Mouse (Mus musculus): ENCODE results near the gene Il4. TPM values are rescaled to one million over a fixed set of nuclear protein-coding genes. Genes with fewer than 3 reads are reported as not detected.
"Not testable (repeated sequence)": the region's sequence is repeated elsewhere in the genome, so short reads cannot be mapped to it uniquely, and the experiment has no call there.

Il4 gene
- polyA plus RNA-seq, 1 experiment: 0.68 TPM

DNA sequence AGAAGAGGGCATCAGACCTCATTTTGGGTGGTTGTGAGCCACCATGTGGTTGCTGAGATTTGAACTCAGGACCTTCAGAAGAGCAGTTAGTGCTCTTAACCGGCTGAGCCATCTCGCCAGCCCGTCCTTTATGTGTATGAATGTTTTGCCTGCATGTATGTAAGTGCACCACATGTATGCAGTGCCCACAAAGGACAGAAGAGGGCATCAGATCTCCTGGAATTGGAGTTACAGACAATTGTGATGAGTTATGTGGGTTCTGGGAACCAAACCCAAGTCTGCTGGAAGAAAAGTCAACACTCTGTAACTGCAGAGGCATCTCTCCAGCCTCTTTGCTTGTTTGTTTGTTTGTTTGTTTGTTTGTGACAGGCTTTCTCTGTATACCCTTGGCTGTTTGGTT, 37.9 kb downstream of the Il4 start:
- DNase-seq (ENCODE audit: low read depth in 1 of 2, low spot score in 2 of 2): no peak
- Histone ChIP-seq H3K36me3 (ENCODE audit: control insufficient read depth, insufficient read depth, low read length) (no peaks in the 10 kb centered on the region), H3K4me1 (ENCODE audit: control insufficient read depth, insufficient read depth, insufficient read length) (no peaks in the 10 kb centered on the region), H3K27ac (ENCODE audit: insufficient read depth, low read length) (no peak overlapping the region), H3K4me3 (ENCODE audit: extremely low read depth, insufficient read depth, insufficient read length) (no peak overlapping the region), H3K27me3 (ENCODE audit: control insufficient read depth, insufficient read depth, low read length) (no peaks in the 10 kb centered on the region)
- WGBS: 91% methylated on average over 3 of the region's 3 CpGs
- no peak for TF ChIP-seq CTCF (IDR thresholded peaks at IDR 0.05; ENCODE audit: extremely low read depth, insufficient read depth, insufficient read length, insufficient replicate concordance)
- TF ChIP-seq POLR2A (IDR thresholded peaks at IDR 0.05; ENCODE audit: low read depth, low read length): no peak

DNA sequence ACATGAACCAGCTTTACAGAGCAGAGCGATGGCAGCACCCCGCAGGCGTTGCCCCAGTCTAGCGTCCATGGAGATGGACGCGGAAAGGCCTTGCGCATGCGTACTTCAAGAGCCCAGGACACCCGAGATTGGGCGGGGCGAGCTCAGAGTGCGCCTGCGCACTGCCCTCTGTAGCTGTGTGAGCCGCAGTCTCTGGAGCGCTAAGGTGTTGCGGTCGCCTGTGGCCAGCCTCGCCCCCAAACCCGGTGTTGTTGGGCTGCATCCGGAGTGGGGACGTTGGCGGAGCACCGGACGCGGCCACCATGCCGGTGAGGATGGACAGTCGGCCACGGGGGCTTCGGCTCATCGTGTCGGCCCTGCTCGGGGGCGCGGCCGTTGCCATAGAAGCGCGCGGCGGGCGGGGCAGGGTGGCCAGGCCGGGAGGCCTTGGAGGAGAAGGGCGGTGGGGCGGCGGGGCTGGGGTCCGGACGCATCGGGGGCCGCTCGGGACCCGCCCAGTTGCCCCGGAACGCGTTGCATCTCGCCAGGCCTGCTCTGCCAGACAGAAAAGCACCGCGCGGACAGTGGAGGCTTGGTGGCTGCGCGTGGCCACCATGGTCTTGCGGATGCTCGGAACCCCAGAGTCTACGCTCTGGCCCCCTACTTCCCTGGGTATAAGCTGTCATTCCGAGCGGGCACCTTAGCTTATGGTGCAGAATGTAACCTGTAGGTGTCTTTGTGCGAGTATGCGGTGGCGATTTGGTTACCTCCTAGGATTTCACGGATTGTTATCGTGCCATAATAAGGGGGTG, 51.0 kb downstream of the Il4 start, which contains the start of gene Kif3a:
Gene Kif3a, plus strand, starts transcription at position 156 of the 791 bp plus-strand sequence.
- H3K27me3 ChIP-seq (ENCODE audit: control insufficient read depth, insufficient read depth, low read length): no peaks in the 10 kb centered on the region
- 2% methylated on average over 69 of the region's 69 CpGs for WGBS
- H3K27ac ChIP-seq (ENCODE audit: insufficient read depth, low read length): no peak within 1 kb of the TSS

DNA sequence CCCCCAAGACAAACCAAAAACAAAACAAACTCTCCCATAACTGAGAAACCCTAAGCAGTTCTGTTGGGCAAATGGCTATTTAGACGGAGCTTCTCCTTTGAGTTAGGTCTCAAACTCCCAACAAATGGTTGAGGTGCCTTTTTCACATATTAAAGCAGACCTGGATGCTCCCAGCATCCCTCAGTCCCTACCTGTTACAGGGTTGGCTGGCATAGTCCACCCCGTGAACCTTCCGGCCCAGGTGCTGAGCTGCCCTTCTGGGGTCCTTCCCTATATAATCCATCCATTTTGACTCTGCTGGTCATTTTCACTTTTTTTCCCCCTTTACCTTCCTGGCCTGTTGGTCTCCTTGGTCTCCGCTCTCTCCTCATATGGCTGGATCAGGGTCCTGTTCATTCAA, 51.8 kb downstream of the Il4 start:
- 89% methylated on average over 4 of the region's 4 CpGs for WGBS

More for the DNA sequence above, 51.0 kb downstream of the Il4 start, which contains the start of gene Kif3a:
- TF ChIP-seq POLR2A (IDR thresholded peaks at IDR 0.05; ENCODE audit: low read depth, low read length) (no peak), CTCF (IDR thresholded peaks at IDR 0.05; ENCODE audit: extremely low read depth, insufficient read depth, insufficient read length, insufficient replicate concordance) (no peak)
- peak within 1 kb of the TSS; percentile 92 for H3K4me3 ChIP-seq (ENCODE audit: extremely low read depth, insufficient read depth, insufficient read length)
- no peaks in the 10 kb centered on the region for H3K36me3 ChIP-seq (ENCODE audit: control insufficient read depth, insufficient read depth, low read length)
- H3K4me1 ChIP-seq (ENCODE audit: control insufficient read depth, insufficient read depth, insufficient read length): 0 out of 2 replicates have a peak, but pooled peaks cover 3% of the 10 kb centered on the region
- DNase-seq (ENCODE audit: low read depth in 1 of 2, low spot score in 2 of 2): peak; percentile 80 to 88

DNA sequence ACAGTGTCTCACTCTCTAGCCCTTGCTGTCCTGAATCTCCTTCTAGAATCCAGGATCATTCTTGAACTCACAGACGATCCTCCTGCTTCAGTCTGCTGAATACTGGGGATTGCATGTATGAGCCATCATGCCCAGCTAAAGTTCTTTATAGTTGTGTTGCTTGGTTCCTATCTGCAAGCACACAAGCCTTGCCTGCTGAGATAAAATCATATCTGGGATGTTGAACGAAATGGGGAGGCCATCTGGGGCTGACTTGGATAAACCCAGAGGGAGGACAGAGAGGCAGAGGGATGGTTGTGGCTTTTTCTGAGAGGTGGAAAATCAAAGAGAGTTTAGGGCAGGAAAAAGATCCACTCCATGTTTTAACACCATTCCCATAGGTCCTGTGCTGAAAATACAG, 56.5 kb downstream of the Il4 start:
- Histone ChIP-seq H3K36me3 (ENCODE audit: control insufficient read depth, insufficient read depth, low read length) (no peaks in the 10 kb centered on the region), H3K4me1 (ENCODE audit: control insufficient read depth, insufficient read depth, insufficient read length) (0 out of 2 replicates have a peak, but pooled peaks cover 2% of the 10 kb centered on the region), H3K27me3 (ENCODE audit: control insufficient read depth, insufficient read depth, low read length) (no peaks in the 10 kb centered on the region), H3K27ac (ENCODE audit: insufficient read depth, low read length) (no peak overlapping the region), H3K4me3 (ENCODE audit: extremely low read depth, insufficient read depth, insufficient read length) (no peak overlapping the region)
- WGBS: 69% methylated on average over 2 of the region's 2 CpGs
- no peak for TF ChIP-seq POLR2A (IDR thresholded peaks at IDR 0.05; ENCODE audit: low read depth, low read length)
- no peak for TF ChIP-seq CTCF (IDR thresholded peaks at IDR 0.05; ENCODE audit: extremely low read depth, insufficient read depth, insufficient read length, insufficient replicate concordance)
- no peak for DNase-seq (ENCODE audit: low read depth in 1 of 2, low spot score in 2 of 2)

More for the DNA sequence above, 51.8 kb downstream of the Il4 start:
- no peak for DNase-seq (ENCODE audit: low read depth in 1 of 2, low spot score in 2 of 2)
- no peaks in the 10 kb centered on the region for H3K27me3 ChIP-seq (ENCODE audit: control insufficient read depth, insufficient read depth, low read length)
- H3K27ac ChIP-seq (ENCODE audit: insufficient read depth, low read length): no peak overlapping the region
- H3K4me3 ChIP-seq (ENCODE audit: extremely low read depth, insufficient read depth, insufficient read length): no peak overlapping the region; the same call in 1 of the 2 replicates
- H3K36me3 ChIP-seq (ENCODE audit: control insufficient read depth, insufficient read depth, low read length): no peaks in the 10 kb centered on the region
- H3K4me1 ChIP-seq (ENCODE audit: control insufficient read depth, insufficient read depth, insufficient read length): 0 out of 2 replicates have a peak, but pooled peaks cover 3% of the 10 kb centered on the region
- no peak for TF ChIP-seq CTCF (IDR thresholded peaks at IDR 0.05; ENCODE audit: extremely low read depth, insufficient read depth, insufficient read length, insufficient replicate concordance)
- TF ChIP-seq POLR2A (IDR thresholded peaks at IDR 0.05; ENCODE audit: low read depth, low read length): no peak

DNA sequence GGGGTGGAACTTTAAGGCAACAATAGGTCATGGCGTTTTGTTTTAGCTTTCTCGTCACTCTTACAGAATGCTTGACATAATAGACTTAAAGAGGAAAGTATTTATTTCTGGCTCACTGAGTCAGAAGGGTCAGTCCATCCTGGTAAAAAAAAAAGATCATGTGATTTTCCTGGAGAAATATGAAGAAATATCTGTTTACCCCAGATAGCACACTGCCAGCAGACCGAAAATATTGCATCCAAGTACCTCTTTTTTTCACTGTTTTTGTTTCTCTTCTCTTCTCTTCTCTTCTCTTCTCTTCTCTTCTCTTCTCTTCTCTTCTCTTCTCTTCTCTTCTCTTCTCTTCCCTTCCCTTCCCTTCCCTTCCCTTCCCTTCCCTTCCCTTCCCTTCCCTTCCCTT, 58.5 kb downstream of the Il4 start:
- not testable (repeated sequence) for H3K36me3 ChIP-seq (ENCODE audit: control insufficient read depth, insufficient read depth, low read length); H3K27ac ChIP-seq (ENCODE audit: insufficient read depth, low read length); H3K4me3 ChIP-seq (ENCODE audit: extremely low read depth, insufficient read depth, insufficient read length); H3K27me3 ChIP-seq (ENCODE audit: control insufficient read depth, insufficient read depth, low read length); DNase-seq (ENCODE audit: low read depth in 1 of 2, low spot score in 2 of 2); H3K4me1 ChIP-seq (ENCODE audit: control insufficient read depth, insufficient read depth, insufficient read length)
- WGBS: 86% methylated on average over 2 of the region's 3 CpGs

DNA sequence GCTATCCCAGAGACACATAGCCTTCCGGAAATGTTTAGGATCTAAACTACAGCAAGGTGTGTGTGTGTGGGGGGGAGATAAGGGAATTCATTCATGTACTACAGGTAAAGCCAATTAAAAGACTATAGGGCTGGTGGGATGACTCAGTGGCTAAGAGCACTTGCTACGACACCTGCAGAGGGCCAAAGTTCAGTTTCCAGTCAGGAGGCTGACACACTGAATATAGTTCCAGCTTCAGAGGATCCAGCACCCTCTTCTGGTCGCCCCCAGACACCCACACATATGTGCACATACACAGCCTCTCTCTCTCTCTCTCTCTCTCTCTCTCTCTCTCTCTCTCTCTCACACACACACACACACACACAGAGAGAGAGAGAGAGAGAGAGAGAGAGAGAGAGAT, 60.5 kb downstream of the Il4 start:
- DNase-seq (ENCODE audit: low read depth in 1 of 2, low spot score in 2 of 2); H3K27ac ChIP-seq (ENCODE audit: insufficient read depth, low read length); H3K27me3 ChIP-seq (ENCODE audit: control insufficient read depth, insufficient read depth, low read length); H3K4me1 ChIP-seq (ENCODE audit: control insufficient read depth, insufficient read depth, insufficient read length); H3K4me3 ChIP-seq (ENCODE audit: extremely low read depth, insufficient read depth, insufficient read length); H3K36me3 ChIP-seq (ENCODE audit: control insufficient read depth, insufficient read depth, low read length): not testable (repeated sequence)
- 97% methylated on average over 2 of the region's 3 CpGs for WGBS

DNA sequence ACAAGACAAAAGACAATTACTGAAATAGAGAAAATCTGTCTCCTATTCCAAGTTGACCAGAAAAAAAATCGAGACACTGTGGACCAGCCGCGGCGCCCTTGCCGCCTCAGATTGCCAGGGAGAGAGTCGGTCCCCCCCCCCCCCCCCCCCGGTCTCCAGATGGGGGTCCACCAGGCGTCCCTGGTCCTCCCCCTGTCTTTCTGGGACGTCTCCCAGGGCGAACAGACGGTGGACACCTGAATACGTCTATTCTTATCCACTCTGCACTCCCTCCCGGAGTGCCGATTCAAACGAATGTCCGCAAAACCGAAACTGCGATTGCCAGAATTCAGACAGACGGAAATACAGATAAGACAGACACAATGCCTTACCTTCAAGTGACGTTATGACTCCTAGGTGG, 61.9 kb downstream of the Il4 start:
- H3K27me3 ChIP-seq (ENCODE audit: control insufficient read depth, insufficient read depth, low read length); H3K27ac ChIP-seq (ENCODE audit: insufficient read depth, low read length); DNase-seq (ENCODE audit: low read depth in 1 of 2, low spot score in 2 of 2); H3K36me3 ChIP-seq (ENCODE audit: control insufficient read depth, insufficient read depth, low read length); H3K4me3 ChIP-seq (ENCODE audit: extremely low read depth, insufficient read depth, insufficient read length); H3K4me1 ChIP-seq (ENCODE audit: control insufficient read depth, insufficient read depth, insufficient read length): not testable (repeated sequence)
- WGBS: 87% methylated on average over 8 of the region's 20 CpGs

Other genes starting within 250 kb of the Il4 start
- gene Leap2, start 195.5 kb downstream of the Il4 start, polyA plus RNA-seq (2012; rRNA removed): not detected in 2 replicates
- 157 and 202 TPM in 2 replicates for gene Uqcrq, start 187.8 kb downstream of the Il4 start, polyA plus RNA-seq (2012; rRNA removed)
- gene Gdf9, start 187.6 kb downstream of the Il4 start, polyA plus RNA-seq (2012; rRNA removed): 0.32 and 0.40 TPM in 2 replicates
- gene Gm10447, start 161.6 kb downstream of the Il4 start, polyA plus RNA-seq (2012; rRNA removed): 0.04 TPM in 1 of 2 replicates, not detected in the other
- gene Shroom1, start 161.5 kb downstream of the Il4 start, polyA plus RNA-seq (2012; rRNA removed): 0.35 and 0.39 TPM in 2 replicates
- not detected in 2 replicates for gene Gm9837, start 148.2 kb downstream of the Il4 start, polyA plus RNA-seq (2012; rRNA removed)
- gene Gm9945, start 138.5 kb downstream of the Il4 start, polyA plus RNA-seq (2012; rRNA removed): not detected in 2 replicates
- 10.6 and 13.9 TPM in 2 replicates for gene Sowaha, start 138.4 kb downstream of the Il4 start, polyA plus RNA-seq (2012; rRNA removed)
- 13.9 and 15.3 TPM in 2 replicates for gene Sept8, start 99.4 kb downstream of the Il4 start, polyA plus RNA-seq (2012; rRNA removed)
- 1.2 and 1.3 TPM in 2 replicates for gene Kif3a, start 51.3 kb downstream of the Il4 start, polyA plus RNA-seq (2012; rRNA removed)
- not detected in 2 replicates for gene Il13, start 16.0 kb upstream of the Il4 start, polyA plus RNA-seq (2012; rRNA removed)
- 4.1 and 4.2 TPM in 2 replicates for gene Rad50, start 88.7 kb upstream of the Il4 start, polyA plus RNA-seq (2012; rRNA removed)
- gene Il5, start 102.1 kb upstream of the Il4 start, polyA plus RNA-seq (2012; rRNA removed): not detected in 2 replicates
- 111 and 222 TPM in 2 replicates for gene Irf1, start 151.3 kb upstream of the Il4 start, polyA plus RNA-seq (2012; rRNA removed)
- 1.2 TPM in 2 replicates for gene Gm17334, start 154.5 kb upstream of the Il4 start, polyA plus RNA-seq (2012; rRNA removed)
- gene Gm12216, start 240.6 kb upstream of the Il4 start, polyA plus RNA-seq (2012; rRNA removed): 6.9 and 8.1 TPM in 2 replicates

Data from spleen, adult 2 months (tissue).